Mouse (Mus musculus): ENCODE data around the gene Stk33.

Stk33 gene

GRCm38 (mm10) chr7:109357877-109358276, 81.0 kb downstream of the Stk33 start:
- DNase-seq (ENCODE audit: low read depth in 2 of 2, low spot score in 2 of 2): no peak

- no peak for DNase-seq (ENCODE audit: low read depth in 2 of 2, low spot score in 2 of 2)
These were observed 91.6 kb downstream of the Stk33 start for GRCm38 (mm10) chr7:109347241-109347640.

- DNase-seq (ENCODE audit: low read depth in 2 of 2, low spot score in 2 of 2): no peak
These were observed 107.2 kb downstream of the Stk33 start for GRCm38 (mm10) chr7:109331722-109332121.

- no peak for DNase-seq (ENCODE audit: low read depth in 2 of 2, low spot score in 2 of 2)
These were observed 110.1 kb downstream of the Stk33 start for GRCm38 (mm10) chr7:109328772-109329171.

DNA sequence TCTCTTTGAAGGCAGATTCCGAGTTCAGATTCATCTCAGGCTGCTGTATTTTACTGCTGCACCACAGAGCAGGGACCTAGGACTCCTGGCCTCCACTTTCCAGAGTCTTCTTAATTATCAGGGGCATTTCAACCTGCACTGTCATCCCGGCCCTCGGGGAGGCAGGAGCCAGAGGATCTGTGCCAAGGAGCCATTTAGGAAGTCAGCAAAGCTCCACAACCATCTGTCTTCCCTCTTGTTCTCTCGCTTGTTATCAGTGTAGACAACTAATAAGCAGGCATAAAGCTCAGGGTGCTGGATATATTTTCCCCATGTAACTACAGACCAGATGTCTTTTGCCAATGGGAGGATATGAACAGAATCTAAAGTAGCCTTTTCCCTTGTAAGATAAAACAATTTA, 112.1 kb downstream of the Stk33 start:
- no peak for DNase-seq (ENCODE audit: low read depth in 2 of 2, low spot score in 2 of 2)

- DNase-seq (ENCODE audit: low read depth in 2 of 2, low spot score in 2 of 2): no peak
These were observed 113.2 kb downstream of the Stk33 start for GRCm38 (mm10) chr7:109325731-109326130.

DNA sequence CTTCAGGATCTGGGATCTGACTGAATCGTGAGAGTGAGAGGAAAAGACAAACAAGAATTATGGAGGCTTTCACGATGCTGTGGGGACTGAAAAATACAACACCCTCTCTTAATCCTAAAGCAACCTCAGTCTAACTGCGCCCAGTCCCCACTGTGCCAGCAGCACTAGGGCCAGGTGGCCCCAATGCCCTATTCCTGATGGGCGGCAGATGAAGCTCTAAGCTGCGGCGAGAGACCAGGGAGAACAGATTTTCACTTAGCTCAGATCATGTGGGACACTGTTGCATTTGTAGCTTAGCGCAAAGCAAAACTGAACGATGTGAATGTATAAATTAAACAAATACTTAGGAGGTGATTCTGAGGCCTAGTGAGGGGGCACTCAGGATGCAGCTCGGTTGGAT, 113.7 kb downstream of the Stk33 start:
- no peak for DNase-seq (ENCODE audit: low read depth in 2 of 2, low spot score in 2 of 2)

DNA sequence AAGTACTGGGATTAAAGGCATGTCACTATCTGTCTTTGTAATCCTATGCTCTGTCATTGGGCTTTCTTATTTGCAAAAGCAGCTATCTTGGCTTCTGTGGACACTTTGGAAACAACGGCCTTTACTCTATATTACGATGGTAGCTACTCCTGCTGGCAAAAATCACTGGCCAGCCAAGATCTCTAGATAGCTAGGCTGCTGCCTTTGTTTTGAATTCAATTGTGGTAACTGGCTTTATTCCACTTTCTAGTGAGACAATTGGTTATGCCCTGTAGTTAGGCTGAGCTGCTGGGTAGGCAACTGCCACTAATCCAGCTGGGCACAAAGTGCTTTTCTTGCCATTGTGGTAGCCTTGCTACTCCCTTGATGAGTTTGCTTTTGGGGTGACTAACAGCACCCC, 129.4 kb downstream of the Stk33 start:
- DNase-seq (ENCODE audit: low read depth in 2 of 2, low spot score in 2 of 2): no peak

- DNase-seq (ENCODE audit: low read depth in 2 of 2, low spot score in 2 of 2): no peak
These were observed 143.1 kb downstream of the Stk33 start for GRCm38 (mm10) chr7:109295807-109296206.

GRCm38 (mm10) chr7:109295351-109295750, 143.5 kb downstream of the Stk33 start:
- DNase-seq (ENCODE audit: low read depth in 2 of 2, low spot score in 2 of 2): no peak

GRCm38 (mm10) chr7:109290501-109290900, 148.4 kb downstream of the Stk33 start:
- DNase-seq (ENCODE audit: low read depth in 2 of 2, low spot score in 2 of 2): no peak

- DNase-seq (ENCODE audit: low read depth in 2 of 2, low spot score in 2 of 2): no peak
These were observed 149.8 kb downstream of the Stk33 start for GRCm38 (mm10) chr7:109289106-109289505.

DNA sequence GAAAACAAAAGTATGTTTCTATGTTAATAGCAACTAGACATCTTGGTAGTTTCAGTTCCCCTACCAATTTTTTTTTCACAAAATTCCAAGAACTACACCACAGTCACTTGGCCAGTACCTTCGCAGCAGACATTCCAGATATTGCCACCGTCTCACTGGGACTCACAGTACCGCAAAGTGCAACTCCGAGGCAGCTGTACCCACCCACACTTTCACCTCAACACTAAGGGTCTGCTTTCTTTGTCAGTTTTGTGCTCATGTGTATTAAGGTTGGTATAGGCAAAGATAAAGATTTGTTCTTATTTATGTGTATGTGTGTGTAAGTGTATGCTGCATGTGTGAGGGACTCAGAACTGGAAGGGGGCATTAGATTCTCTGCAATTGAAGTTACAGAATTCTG, 156.8 kb downstream of the Stk33 start:
- no peak for DNase-seq (ENCODE audit: low read depth in 2 of 2, low spot score in 2 of 2)

DNA sequence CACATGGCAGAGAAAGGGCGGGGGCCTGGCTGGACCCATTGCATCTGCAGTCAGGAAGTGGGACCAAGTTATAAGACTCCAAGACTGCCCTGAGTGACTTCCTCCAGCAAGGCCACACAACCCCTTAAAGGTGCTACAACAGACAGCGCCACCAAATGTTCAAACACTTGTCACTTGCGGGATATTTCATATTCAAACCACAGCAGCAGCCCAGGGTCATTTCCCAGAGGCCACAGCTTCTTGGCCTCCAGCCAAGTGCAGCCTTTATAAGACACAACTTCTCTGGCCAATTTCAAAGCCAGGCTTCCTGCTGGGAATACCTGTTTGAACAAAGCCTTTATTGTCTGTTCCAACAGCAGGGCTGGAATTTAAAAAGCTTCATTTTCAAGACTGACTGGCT, 162.3 kb downstream of the Stk33 start:
- no peak for DNase-seq (ENCODE audit: low read depth in 2 of 2, low spot score in 2 of 2)

GRCm38 (mm10) chr7:109275901-109276300, 163.0 kb downstream of the Stk33 start:
- no peak for DNase-seq (ENCODE audit: low read depth in 2 of 2, low spot score in 2 of 2)

DNA sequence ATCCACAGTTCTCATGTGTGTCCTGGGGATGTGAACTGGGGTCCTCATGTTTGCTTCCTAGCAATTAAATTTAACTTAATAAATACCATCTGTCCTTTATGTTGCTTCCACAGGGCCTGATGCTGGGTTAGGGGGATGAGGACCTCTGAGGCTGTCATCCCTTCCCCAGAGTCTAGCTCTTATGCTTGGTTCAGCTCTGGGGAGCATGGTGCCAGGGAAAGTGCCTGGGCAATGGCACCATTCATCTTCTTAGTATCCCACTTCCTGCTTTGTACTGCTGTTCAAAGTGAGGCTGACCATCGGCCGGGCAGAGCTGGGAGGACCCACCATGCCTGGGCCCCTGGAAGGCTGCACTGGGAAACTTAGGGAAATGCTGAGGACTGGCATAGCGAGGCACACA, 163.7 kb downstream of the Stk33 start:
- no peak for DNase-seq (ENCODE audit: low read depth in 2 of 2, low spot score in 2 of 2)

DNA sequence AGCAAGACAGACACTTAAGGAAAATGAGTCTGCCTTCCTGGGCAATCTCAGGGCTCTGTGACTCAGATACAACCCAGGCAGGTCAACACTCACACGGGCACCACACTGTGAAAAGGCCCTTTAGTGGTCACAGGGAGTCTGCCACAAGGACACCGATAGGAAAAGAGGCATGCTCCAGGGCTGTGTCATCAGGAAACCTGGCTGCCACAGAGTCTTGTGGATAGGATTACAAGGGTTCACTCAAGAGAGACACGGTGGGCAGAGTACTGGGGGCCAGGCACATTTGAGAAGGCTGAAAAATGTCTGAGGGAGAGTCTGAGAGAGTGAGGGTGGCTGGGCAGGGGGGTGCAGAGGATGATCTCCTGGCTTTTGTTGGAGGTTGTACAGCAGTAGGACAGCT, 164.6 kb downstream of the Stk33 start:
- no peak for DNase-seq (ENCODE audit: low read depth in 2 of 2, low spot score in 2 of 2)

- DNase-seq (ENCODE audit: low read depth in 2 of 2, low spot score in 2 of 2): no peak
These were observed 169.8 kb downstream of the Stk33 start for GRCm38 (mm10) chr7:109269046-109269445.

DNA sequence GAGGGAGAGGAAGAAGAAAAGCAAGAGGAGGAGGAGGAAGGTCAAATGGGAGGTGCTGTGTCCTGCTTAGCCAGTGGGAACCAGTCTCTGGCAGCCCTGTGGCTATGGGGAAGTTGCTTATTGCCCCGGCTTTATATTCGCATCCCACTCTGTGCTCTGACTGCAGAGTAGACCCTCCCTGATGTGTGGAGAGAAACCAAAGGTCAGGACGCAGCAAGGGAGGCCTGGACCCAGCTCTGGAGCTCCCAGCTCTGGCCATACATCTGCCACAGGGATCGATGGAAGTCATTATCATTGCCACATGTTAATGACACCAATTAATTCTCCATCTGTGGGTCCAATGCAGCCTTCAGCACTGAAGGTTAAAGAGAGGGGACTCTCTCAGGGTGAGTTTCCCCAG, 171.5 kb downstream of the Stk33 start:
- no peak for DNase-seq (ENCODE audit: low read depth in 2 of 2, low spot score in 2 of 2)

DNA sequence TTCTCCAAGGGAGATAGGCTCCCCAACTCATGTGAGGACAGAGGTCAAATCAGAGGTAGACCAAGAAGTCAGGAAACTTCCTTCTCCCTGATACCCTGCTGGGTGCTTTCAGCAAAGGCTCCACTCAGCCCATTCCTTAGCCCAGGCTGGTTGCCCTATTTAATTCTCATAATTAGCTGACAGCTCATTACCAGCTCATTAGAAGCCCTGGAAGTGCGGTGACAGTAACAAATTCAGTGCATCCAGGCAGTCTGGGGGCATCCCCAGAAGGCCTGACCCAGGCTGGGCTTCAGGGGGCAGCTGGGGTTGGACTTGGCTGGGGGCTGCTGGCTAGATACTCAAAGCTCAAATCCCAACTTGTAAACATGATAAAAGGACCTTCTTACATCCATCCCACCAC, 172.7 kb downstream of the Stk33 start:
- DNase-seq (ENCODE audit: low read depth in 2 of 2, low spot score in 2 of 2): no peak

DNA sequence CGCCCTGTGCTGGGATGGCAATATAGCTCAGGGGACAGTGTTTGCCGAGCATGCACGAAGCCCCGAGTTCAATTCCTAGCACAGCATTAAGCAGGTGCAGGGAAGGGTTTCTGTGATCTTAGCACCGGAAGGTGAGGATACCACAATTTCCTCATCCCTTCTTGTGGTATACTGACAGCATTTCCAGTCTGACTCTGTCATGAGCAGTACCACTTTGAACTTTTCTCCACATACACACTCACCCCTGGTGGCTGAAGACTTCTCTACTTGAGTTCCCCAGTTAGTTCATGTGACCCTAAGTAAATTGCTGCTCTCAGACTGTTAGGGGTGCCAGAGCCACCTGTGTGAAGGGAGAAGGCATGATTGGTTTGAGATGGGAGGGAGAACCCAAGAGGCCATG, 173.3 kb downstream of the Stk33 start:
- no peak for DNase-seq (ENCODE audit: low read depth in 2 of 2, low spot score in 2 of 2)

GRCm38 (mm10) chr7:109255506-109256352, 183.2 kb downstream of the Stk33 start:
- DNase-seq (ENCODE audit: low read depth in 2 of 2, low spot score in 2 of 2): no peak

DNA sequence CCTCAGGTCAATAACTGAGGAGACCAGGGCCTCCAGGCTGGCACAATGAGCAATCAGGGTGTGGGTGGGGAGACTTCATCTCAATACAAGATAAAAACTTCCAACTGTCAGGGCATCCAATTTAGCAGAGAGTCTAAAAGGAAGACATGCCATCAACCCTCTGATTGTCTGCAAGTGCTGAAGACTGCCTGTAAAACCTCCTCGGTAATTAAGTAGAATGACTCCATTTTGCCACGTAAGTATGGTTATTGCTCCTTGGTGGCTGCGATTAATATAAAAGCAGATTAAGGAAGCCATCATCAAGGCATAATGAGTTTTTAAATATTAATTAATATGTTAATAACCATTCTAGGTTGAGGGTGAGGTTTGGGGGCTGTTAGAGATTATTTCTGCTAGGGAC, 187.5 kb downstream of the Stk33 start:
- DNase-seq (ENCODE audit: low read depth in 2 of 2, low spot score in 2 of 2): no peak
